Mouse (Mus musculus): ENCODE results near the gene Plod3.

GRCm38 (mm10) chr5:136966331-136966730 lies 20.5 kb upstream of the Plod3 start, which contains the start of gene Cldn15:
- TF ChIP-seq POLR2A (IDR thresholded peaks at IDR 0.05; ENCODE audit: extremely low read depth, insufficient read depth, low read length) (no peak), CTCF (IDR thresholded peaks at IDR 0.05; ENCODE audit: extremely low read depth, insufficient read depth, low read length) (no peak)
